Mouse (Mus musculus) heart, postnatal 0 days (tissue): ENCODE results near the gene Gm20479.

Experiments
- CTCF ChIP-seq: IDR thresholded peaks from 2 replicates; pipeline ENCODE4 v1.5.1; 2016; ENCODE audit warnings: antibody characterized with exemption, control low read depth, low read depth
- EP300 ChIP-seq: IDR thresholded peaks from 2 replicates; pipeline ENCODE4 v1.6.1; 2016; ENCODE audit warnings: antibody characterized with exemption, low read depth

- TF ChIP-seq EP300 (no peak), CTCF (no peak)
Observed at GRCm38 (mm10) chr7:27310996-27311535, 46.2 kb downstream of the Gm20479 start.
